Mouse (Mus musculus) liver, embryonic 12.5 days (tissue): Measurements from ENCODE around the gene Lrrc75b. TPM values are rescaled to one million over a fixed set of nuclear protein-coding genes. Genes with fewer than 3 reads are reported as not detected.

Source experiments
- ATAC-seq: fragments of 200-750 bp; cut with Nextera tagmentation; 2 replicates; pipeline ENCODE4 v1.8.0; 2017; ENCODE audit warnings: moderate number of reproducible peaks, mild to moderate bottlenecking, moderate library complexity
- H3K27ac ChIP-seq: fragments of 300-500 bp; sonication (generic); 2 replicates; pipeline ENCODE4 v1.5.1; 2016; ENCODE audit warnings: mild to moderate bottlenecking
- H3K27me3 ChIP-seq: fragments of 300-500 bp; sonication (generic); replicated peaks from 2 replicates; pipeline ENCODE4 v1.6.1; 2016; ENCODE audit warnings: mild to moderate bottlenecking, moderate library complexity
- H3K36me3 ChIP-seq: fragments of 300-500 bp; sonication (generic); 2 replicates; pipeline ENCODE4 v1.6.1; 2016; ENCODE audit warnings: mild to moderate bottlenecking, moderate library complexity
- H3K4me1 ChIP-seq: fragments of 300-500 bp; sonication (generic); 2 replicates; pipeline ENCODE4 v1.6.1; 2016
- H3K4me2 ChIP-seq: fragments of 300-500 bp; sonication (generic); 2 replicates; pipeline ENCODE4 v1.6.1; 2016; ENCODE audit warnings: mild to moderate bottlenecking, moderate library complexity
- H3K4me3 ChIP-seq: fragments of 300-500 bp; sonication (generic); 2 replicates; pipeline ENCODE4 v1.5.1; 2016; ENCODE audit warnings: mild to moderate bottlenecking, moderate library complexity
- H3K9ac ChIP-seq: fragments of 300-500 bp; sonication (generic); 2 replicates; pipeline ENCODE4 v1.6.1; 2016; ENCODE audit warnings: mild to moderate bottlenecking, moderate library complexity
- H3K9me3 ChIP-seq: fragments of 300-500 bp; sonication (generic); replicated peaks from 2 replicates; pipeline ENCODE4 v1.6.1; 2016; ENCODE audit warnings: mild to moderate bottlenecking, moderate library complexity
- WGBS: fragments of 180-500 bp; shearing (Covaris S2); methylation state at CpG from one replicate; pipeline ENCODE4 v1.1.7; 2016; ENCODE audit not compliant: insufficient replicate concordance; 5-methylcytosine and 5-hydroxymethylcytosine counted together
- polyA plus RNA-seq: library from polyadenylated mRNA; unstranded; fragments of >200 nt; fragmentation: Nextera tagmentation; extraction: Ambion mirVana; gene quantifications from 2 replicates; pipeline ENCODE4 v1.2.1, GENCODE M21; 2016

The Lrrc75b gene
- polyA plus RNA-seq, 1 experiment from 2014 or later: 0.12 TPM

DNA sequence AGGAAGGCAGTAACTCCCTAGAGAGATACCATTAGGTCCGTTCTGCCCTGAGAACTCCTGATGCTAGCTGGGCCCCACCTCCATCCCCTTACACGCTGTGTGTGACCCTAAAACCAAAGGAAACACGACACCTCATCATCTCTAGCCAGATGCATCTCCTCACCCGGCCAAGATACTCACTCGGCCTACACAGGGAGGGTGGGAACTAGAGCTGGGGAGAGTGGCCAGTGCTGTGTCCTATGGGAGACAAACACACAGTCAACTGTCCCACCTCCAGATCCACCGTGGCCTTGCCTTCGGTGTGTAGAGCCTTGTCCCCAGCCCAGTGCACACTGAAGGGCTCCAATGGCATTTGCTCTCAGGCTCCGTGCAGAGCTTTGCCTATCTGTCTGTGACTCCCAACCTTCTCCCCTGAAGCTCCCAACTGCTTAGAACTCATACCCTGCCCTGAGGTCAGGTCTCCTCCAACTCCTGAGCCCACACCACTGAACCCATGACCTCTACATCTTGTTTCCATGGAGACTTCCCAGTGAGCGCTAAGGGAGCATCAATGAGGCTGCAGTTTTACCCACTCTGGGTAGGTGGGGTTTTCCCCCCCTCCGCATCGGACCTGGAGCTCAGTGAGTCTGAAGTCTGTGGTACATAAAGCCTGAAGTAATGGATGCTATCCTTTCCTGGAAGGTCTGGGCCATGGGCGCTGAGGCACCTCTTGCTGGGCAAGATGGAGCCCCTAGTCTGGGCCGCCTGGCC lies 7.3 kb downstream of the Lrrc75b start:
- H3K36me3 ChIP-seq: no peaks in the 10 kb centered on the region
- H3K4me2 ChIP-seq: no peak overlapping the region
- WGBS: 64% methylated on average over 13 of the region's 13 CpGs
- H3K27me3 ChIP-seq: peaks cover 21% of the 10 kb centered on the region
- no peaks in the 10 kb centered on the region for H3K9me3 ChIP-seq
- no peak overlapping the region for H3K4me3 ChIP-seq
- no peak for ATAC-seq
- no peak overlapping the region for H3K9ac ChIP-seq
- peaks cover 12% of the 10 kb centered on the region for H3K4me1 ChIP-seq
- H3K27ac ChIP-seq: no peak overlapping the region

DNA sequence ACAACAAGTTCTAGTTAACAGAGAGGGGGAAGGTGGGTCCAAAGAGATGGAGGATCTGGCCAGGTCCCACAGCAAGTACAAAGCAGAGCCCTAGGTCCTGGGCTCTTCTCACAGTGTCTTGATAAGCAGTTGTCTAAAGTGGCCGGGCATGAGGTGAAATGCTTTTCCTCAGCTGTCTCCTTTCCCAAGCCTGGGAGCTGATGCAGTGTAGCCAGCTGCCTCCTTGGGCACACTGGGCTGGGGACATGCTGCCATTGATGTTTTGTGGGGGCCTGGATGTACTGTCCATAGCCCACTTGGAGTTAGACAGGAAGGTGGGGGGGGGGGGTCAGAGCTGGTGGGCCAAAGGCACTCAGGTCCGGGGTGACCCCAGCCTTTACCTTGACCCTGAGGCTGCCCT lies 8.0 kb downstream of the Lrrc75b start:
- no peak overlapping the region for H3K4me3 ChIP-seq
- H3K4me2 ChIP-seq: no peak overlapping the region
- no peak overlapping the region for H3K9ac ChIP-seq
- ATAC-seq: no peak
- peaks cover 13% of the 10 kb centered on the region; the same call in 1 of the 2 replicates for H3K27me3 ChIP-seq
- no peaks in the 10 kb centered on the region for H3K9me3 ChIP-seq
- peaks cover 12% of the 10 kb centered on the region for H3K4me1 ChIP-seq
- H3K27ac ChIP-seq: no peak overlapping the region
- no peaks in the 10 kb centered on the region for H3K36me3 ChIP-seq
- whole genome bisulfite sequencing: 56% methylated on average over 2 of the region's 2 CpGs

- 0 out of 2 replicates have a peak overlapping the region, but pooled peaks have one; percentile 4 for H3K4me2 ChIP-seq
- WGBS: 19% methylated on average over 12 of the region's 12 CpGs
- peaks cover 4% of the 10 kb centered on the region; the same call in 1 of the 2 replicates for H3K27me3 ChIP-seq
These were observed 9.0 kb downstream of the Lrrc75b start for GRCm38 (mm10) chr10:75551175-75551574.

GRCm38 (mm10) chr10:75549886-75550285 lies 10.2 kb downstream of the Lrrc75b start:
- no peaks in the 10 kb centered on the region for H3K9me3 ChIP-seq
- H3K36me3 ChIP-seq: no peaks in the 10 kb centered on the region
- peaks cover 12% of the 10 kb centered on the region for H3K4me1 ChIP-seq
- no peak overlapping the region for H3K4me3 ChIP-seq
- H3K9ac ChIP-seq: no peak overlapping the region
- peak; percentile 15; the same call in 1 of the 2 replicates for ATAC-seq
- no peak overlapping the region for H3K27ac ChIP-seq
- 55% methylated on average over 7 of the region's 7 CpGs for WGBS
- no peak overlapping the region for H3K4me2 ChIP-seq
- H3K27me3 ChIP-seq: no peaks in the 10 kb centered on the region; the same call in 1 of the 2 replicates

More at GRCm38 (mm10) chr10:75551175-75551574, 9.0 kb downstream of the Lrrc75b start:
- no peak for ATAC-seq
- Histone ChIP-seq H3K4me3 (no peak overlapping the region), H3K4me1 (peaks cover 12% of the 10 kb centered on the region), H3K9me3 (no peaks in the 10 kb centered on the region), H3K27ac (no peak overlapping the region), H3K9ac (no peak overlapping the region), H3K36me3 (no peaks in the 10 kb centered on the region)

- H3K4me2 ChIP-seq: no peak overlapping the region
- no peak for ATAC-seq
- no peaks in the 10 kb centered on the region; the same call in 1 of the 2 replicates for H3K27me3 ChIP-seq
- 0 out of 2 replicates have a peak, but pooled peaks cover 7% of the 10 kb centered on the region for H3K4me1 ChIP-seq
- H3K4me3 ChIP-seq: no peak overlapping the region
- no peak overlapping the region for H3K9ac ChIP-seq
- no peaks in the 10 kb centered on the region for H3K36me3 ChIP-seq
- 67% methylated on average over 14 of the region's 14 CpGs for WGBS
- no peak overlapping the region for H3K27ac ChIP-seq
- H3K9me3 ChIP-seq: no peaks in the 10 kb centered on the region
These were observed 11.6 kb downstream of the Lrrc75b start for GRCm38 (mm10) chr10:75548486-75548885.

- H3K4me2 ChIP-seq: no peak overlapping the region
- 0 out of 2 replicates have a peak, but pooled peaks cover 7% of the 10 kb centered on the region for H3K4me1 ChIP-seq
- no peaks in the 10 kb centered on the region; the same call in 1 of the 2 replicates for H3K27me3 ChIP-seq
- no peaks in the 10 kb centered on the region for H3K36me3 ChIP-seq
- no peaks in the 10 kb centered on the region for H3K9me3 ChIP-seq
- H3K27ac ChIP-seq: no peak overlapping the region
- ATAC-seq: no peak
- 71% methylated on average over 7 of the region's 7 CpGs for WGBS
- H3K4me3 ChIP-seq: no peak overlapping the region
- H3K9ac ChIP-seq: no peak overlapping the region
These were observed 12.2 kb downstream of the Lrrc75b start for GRCm38 (mm10) chr10:75547901-75548300.

- H3K36me3 ChIP-seq: peaks cover 54% of the 10 kb centered on the region
- ATAC-seq: 0 out of 2 replicates have a peak, but pooled peaks have one; percentile 15
- H3K27ac ChIP-seq: no peak overlapping the region
- WGBS: 80% methylated on average over 5 of the region's 5 CpGs
- no peak overlapping the region for H3K9ac ChIP-seq
- H3K9me3 ChIP-seq: no peaks in the 10 kb centered on the region
- H3K4me2 ChIP-seq: no peak overlapping the region
- no peaks in the 10 kb centered on the region for H3K4me1 ChIP-seq
- no peak overlapping the region for H3K4me3 ChIP-seq
- H3K27me3 ChIP-seq: no peaks in the 10 kb centered on the region
These were observed 24.0 kb downstream of the Lrrc75b start for GRCm38 (mm10) chr10:75536123-75536522.

DNA sequence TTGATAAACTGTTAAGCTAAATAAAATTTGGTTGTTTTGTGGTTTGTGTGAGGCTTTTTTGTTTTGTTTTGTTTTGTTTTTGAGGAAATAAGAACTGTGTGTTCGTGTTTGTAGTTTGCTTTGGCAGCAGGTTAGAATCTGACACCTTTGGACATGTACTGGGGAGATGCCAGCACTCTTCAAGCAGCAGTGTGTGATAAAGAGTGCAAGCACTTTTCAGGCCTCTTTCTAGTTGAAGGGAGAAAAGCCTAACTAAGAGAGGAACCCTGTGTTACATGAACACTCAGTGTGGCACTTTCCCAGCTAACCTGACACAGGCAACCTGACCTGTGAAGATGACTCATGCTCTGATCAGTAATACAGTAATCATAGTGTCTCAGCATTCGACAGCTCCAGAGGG lies 24.7 kb downstream of the Lrrc75b start:
- peaks cover 61% of the 10 kb centered on the region for H3K36me3 ChIP-seq
- no peak overlapping the region for H3K4me2 ChIP-seq
- no peaks in the 10 kb centered on the region for H3K27me3 ChIP-seq
- ATAC-seq: no peak
- WGBS: 86% methylated on average over 2 of the region's 2 CpGs
- H3K4me3 ChIP-seq: no peak overlapping the region
- no peak overlapping the region for H3K27ac ChIP-seq
- 0 out of 2 replicates have a peak, but pooled peaks cover 1% of the 10 kb centered on the region for H3K4me1 ChIP-seq
- no peaks in the 10 kb centered on the region for H3K9me3 ChIP-seq
- H3K9ac ChIP-seq: no peak overlapping the region

- no peak overlapping the region for H3K9ac ChIP-seq
- H3K36me3 ChIP-seq: peaks cover 66% of the 10 kb centered on the region
- no peaks in the 10 kb centered on the region for H3K27me3 ChIP-seq
- ATAC-seq: no peak
- no peak overlapping the region for H3K4me2 ChIP-seq
- no peaks in the 10 kb centered on the region for H3K9me3 ChIP-seq
- H3K4me3 ChIP-seq: no peak overlapping the region
- 76% methylated on average over 8 of the region's 8 CpGs for WGBS
- H3K4me1 ChIP-seq: 0 out of 2 replicates have a peak, but pooled peaks cover 3% of the 10 kb centered on the region
- no peak overlapping the region for H3K27ac ChIP-seq
These were observed 25.2 kb downstream of the Lrrc75b start for GRCm38 (mm10) chr10:75534934-75535333.

DNA sequence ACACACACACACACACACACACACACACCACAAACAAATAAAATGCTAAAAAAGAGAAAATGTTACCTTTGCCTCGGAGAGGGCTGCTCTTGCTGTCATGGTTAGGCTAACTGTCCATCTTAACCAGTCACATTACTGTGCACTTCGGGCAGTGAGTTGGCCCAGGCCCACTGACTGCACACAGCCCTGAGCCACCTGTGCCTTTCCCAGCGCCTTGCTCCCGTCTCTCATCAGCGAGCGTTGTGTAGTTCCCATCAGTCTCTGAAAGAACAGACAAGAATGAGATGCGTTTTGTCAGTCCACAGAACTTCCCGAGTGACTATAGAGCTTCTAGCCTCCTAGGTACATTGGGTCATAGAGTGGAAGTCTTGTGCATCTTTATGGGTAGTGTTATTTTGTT lies 25.9 kb downstream of the Lrrc75b start:
- no peak overlapping the region for H3K9ac ChIP-seq
- H3K36me3 ChIP-seq: peaks cover 71% of the 10 kb centered on the region
- H3K4me3 ChIP-seq: no peak overlapping the region
- WGBS: 86% methylated on average over 8 of the region's 8 CpGs
- 0 out of 2 replicates have a peak, but pooled peaks cover 3% of the 10 kb centered on the region for H3K4me1 ChIP-seq
- ATAC-seq: no peak
- H3K27me3 ChIP-seq: no peaks in the 10 kb centered on the region
- no peak overlapping the region for H3K4me2 ChIP-seq
- H3K27ac ChIP-seq: no peak overlapping the region
- no peaks in the 10 kb centered on the region for H3K9me3 ChIP-seq

DNA sequence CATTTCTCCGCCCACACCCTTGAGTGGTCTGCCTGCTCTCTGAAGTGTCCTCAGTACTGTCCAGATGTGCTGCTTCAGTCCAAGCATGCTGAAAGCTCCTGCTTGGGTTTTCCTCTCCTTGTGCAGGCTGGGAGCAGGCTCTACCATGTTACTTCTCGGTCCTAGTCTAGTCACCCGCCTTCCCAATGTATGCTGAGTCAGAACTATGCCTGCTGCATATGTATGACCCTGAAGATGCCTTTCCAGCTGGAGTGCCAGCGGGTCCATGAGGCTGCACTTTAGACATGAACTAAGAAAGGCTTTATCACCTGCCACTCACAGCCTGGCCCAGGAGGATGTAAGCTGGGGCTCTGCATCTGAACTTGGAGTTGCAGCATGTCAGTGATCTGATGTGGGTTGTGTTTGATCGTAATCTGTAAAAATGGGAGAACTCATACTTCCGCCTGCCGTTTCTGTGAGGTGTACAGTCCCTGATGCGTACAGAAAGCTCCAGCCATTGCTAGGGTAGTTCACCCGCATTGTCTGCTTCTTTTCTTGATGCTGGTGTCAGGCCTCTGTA lies 28.5 kb downstream of the Lrrc75b start:
- H3K4me1 ChIP-seq: 0 out of 2 replicates have a peak, but pooled peaks cover 3% of the 10 kb centered on the region
- WGBS: 81% methylated on average over 9 of the region's 9 CpGs
- no peaks in the 10 kb centered on the region for H3K27me3 ChIP-seq
- peaks cover 94% of the 10 kb centered on the region for H3K36me3 ChIP-seq
- no peak overlapping the region for H3K4me3 ChIP-seq
- H3K4me2 ChIP-seq: no peak overlapping the region
- H3K9me3 ChIP-seq: no peaks in the 10 kb centered on the region
- H3K9ac ChIP-seq: no peak overlapping the region
- no peak for ATAC-seq
- H3K27ac ChIP-seq: no peak overlapping the region

- no peaks in the 10 kb centered on the region for H3K27me3 ChIP-seq
- 77% methylated on average over 2 of the region's 2 CpGs for WGBS
- no peak overlapping the region for H3K4me2 ChIP-seq
- no peak overlapping the region for H3K4me3 ChIP-seq
- no peak overlapping the region for H3K27ac ChIP-seq
- no peak for ATAC-seq
- H3K4me1 ChIP-seq: 0 out of 2 replicates have a peak, but pooled peaks cover 6% of the 10 kb centered on the region
- peaks cover 94% of the 10 kb centered on the region for H3K36me3 ChIP-seq
- H3K9me3 ChIP-seq: no peaks in the 10 kb centered on the region
- no peak overlapping the region for H3K9ac ChIP-seq
These were observed 29.8 kb downstream of the Lrrc75b start for GRCm38 (mm10) chr10:75530322-75530721.
